Mouse (Mus musculus) liver, embryonic 15.5 days (tissue): ENCODE measurements around the gene Rgs1. TPM values are rescaled to one million over a fixed set of nuclear protein-coding genes. Genes with fewer than 3 reads are reported as not detected.

ENCODE experiments used
- ATAC-seq: fragments of 200-750 bp; cut with Nextera tagmentation; 2 replicates; pipeline ENCODE4 v1.8.0; 2017; ENCODE audit warnings: moderate number of reproducible peaks, mild to moderate bottlenecking, moderate library complexity; ENCODE audit not compliant: insufficient read depth
- H3K27ac ChIP-seq: fragments of 300-500 bp; sonication (generic); replicated peaks from 2 replicates; pipeline ENCODE4 v1.5.1; 2015; ENCODE audit warnings: mild to moderate bottlenecking, inconsistent platforms
- H3K27me3 ChIP-seq: fragments of 300-500 bp; sonication (generic); 2 replicates; pipeline ENCODE4 v1.6.1; 2015; ENCODE audit warnings: mild to moderate bottlenecking, inconsistent platforms
- H3K36me3 ChIP-seq: fragments of 300-500 bp; sonication (generic); replicated peaks from 2 replicates; pipeline ENCODE4 v1.6.1; 2015; ENCODE audit warnings: moderate library complexity, mild to moderate bottlenecking, inconsistent platforms
- H3K4me1 ChIP-seq: fragments of 300-500 bp; sonication (generic); replicated peaks from 2 replicates; pipeline ENCODE4 v1.6.1; 2015; ENCODE audit warnings: inconsistent platforms
- H3K4me2 ChIP-seq: fragments of 300-500 bp; sonication (generic); 2 replicates; pipeline ENCODE4 v1.6.1; 2015; ENCODE audit warnings: moderate library complexity, mild to moderate bottlenecking, inconsistent platforms
- H3K4me3 ChIP-seq: fragments of 300-500 bp; sonication (generic); replicated peaks from 2 replicates; pipeline ENCODE4 v1.5.1; 2015; ENCODE audit warnings: mild to moderate bottlenecking, inconsistent platforms
- H3K9ac ChIP-seq: fragments of 300-500 bp; sonication (generic); 2 replicates; pipeline ENCODE4 v1.6.1; 2015; ENCODE audit warnings: moderate library complexity, mild to moderate bottlenecking, inconsistent platforms
- H3K9me3 ChIP-seq: fragments of 300-500 bp; sonication (generic); replicated peaks from 2 replicates; pipeline ENCODE4 v1.6.1; 2016; ENCODE audit warnings: inconsistent platforms
- WGBS: fragments of 180-500 bp; shearing (Covaris S2); methylation state at CpG from one replicate; pipeline ENCODE4 v1.1.7; 2015; ENCODE audit warnings: mixed read lengths; ENCODE audit not compliant: insufficient replicate concordance; 5-methylcytosine and 5-hydroxymethylcytosine counted together
- polyA plus RNA-seq: library from polyadenylated mRNA; unstranded; fragments of >200 nt; fragmentation: Nextera tagmentation; extraction: Ambion mirVana; gene quantifications from 2 replicates; pipeline ENCODE4 v1.2.1, GENCODE M21; 2015

Rgs1 gene
- polyA plus RNA-seq, 1 experiment from 2014 or later, result 0.32 TPM

DNA sequence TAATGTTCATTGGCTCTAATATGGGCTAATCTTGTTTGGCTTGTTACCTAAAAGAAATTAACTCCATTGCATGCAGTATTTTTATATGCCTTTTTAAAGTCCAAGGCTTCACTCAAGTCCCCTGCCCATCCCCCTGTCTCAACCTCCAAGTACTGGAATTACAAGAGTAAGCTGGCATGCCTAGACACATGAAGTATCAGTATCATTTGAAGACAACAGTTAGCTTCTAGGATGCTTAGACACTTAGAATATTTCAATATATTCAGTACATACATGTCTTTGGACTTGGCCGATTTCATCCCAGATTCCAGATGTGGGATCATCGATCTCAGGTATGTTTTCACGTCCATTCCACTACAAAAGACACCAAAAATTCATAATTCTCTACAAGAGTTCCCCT, 836 bp downstream of the Rgs1 start:
- H3K27ac ChIP-seq, result no peak overlapping the region
- no peak overlapping the region for H3K4me2 ChIP-seq
- H3K4me3 ChIP-seq, result no peak overlapping the region
- H3K4me1 ChIP-seq, result no peaks in the 10 kb centered on the region
- WGBS, result 75% methylated on average over 3 of the region's 3 CpGs
- H3K9ac ChIP-seq, result no peak overlapping the region
- H3K9me3 ChIP-seq, result no peaks in the 10 kb centered on the region
- no peaks in the 10 kb centered on the region for H3K36me3 ChIP-seq
- no peaks in the 10 kb centered on the region for H3K27me3 ChIP-seq
- no peak for ATAC-seq

- Histone ChIP-seq H3K36me3 (no peaks in the 10 kb centered on the region), H3K9me3 (no peaks in the 10 kb centered on the region), H3K4me3 (no peak overlapping the region), H3K4me1 (no peaks in the 10 kb centered on the region), H3K27me3 (no peaks in the 10 kb centered on the region), H3K27ac (no peak overlapping the region), H3K4me2 (no peak overlapping the region), H3K9ac (no peak overlapping the region)
- no peak for ATAC-seq
- WGBS, result 32% methylated on average over 1 of the region's 1 CpGs
Observed at GRCm38 (mm10) chr1:144247382-144247781, 1.7 kb downstream of the Rgs1 start.

DNA sequence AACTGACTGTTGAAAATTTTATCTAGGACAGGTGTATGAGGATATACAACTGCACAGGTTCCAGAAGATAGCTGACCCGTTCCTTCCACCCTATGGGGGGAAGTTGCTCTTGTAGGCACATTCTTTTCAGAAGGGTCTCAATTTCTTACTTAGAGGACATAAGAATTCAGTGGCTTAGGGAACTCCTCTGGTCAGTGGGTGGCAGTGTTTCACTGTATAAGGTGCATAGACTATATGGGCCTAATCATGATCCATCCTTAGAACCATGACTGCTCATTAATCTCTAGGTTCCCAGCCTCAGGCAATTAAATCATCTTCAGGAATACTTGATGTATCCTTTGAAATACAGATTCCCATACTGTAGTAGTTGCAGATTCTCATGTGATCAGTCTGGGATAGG, 5.5 kb downstream of the Rgs1 start:
- Histone ChIP-seq H3K4me2 (no peak overlapping the region), H3K9ac (no peak overlapping the region), H3K27me3 (no peaks in the 10 kb centered on the region), H3K27ac (no peak overlapping the region), H3K9me3 (no peaks in the 10 kb centered on the region), H3K4me1 (no peaks in the 10 kb centered on the region), H3K4me3 (no peak overlapping the region), H3K36me3 (no peaks in the 10 kb centered on the region)
- WGBS, result 15% methylated on average over 1 of the region's 1 CpGs
- no peak for ATAC-seq

DNA sequence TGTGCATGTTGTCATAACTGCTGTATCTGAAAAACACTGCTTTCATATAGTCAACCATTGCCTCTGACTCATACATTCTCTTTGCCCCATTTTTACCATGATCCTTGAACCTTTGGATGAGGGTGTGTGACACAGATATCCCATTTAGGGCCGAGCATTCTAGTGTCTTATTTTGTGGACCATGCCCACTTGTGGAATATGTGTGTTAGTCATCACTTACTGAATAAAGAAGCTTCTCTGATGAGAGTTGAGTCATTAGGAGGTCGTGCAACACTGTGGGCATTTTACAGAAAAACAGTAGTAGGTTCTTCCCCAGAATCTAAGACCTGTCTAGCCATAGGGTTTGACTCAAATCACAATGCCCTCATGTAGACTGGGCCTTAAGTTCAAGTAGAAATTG, 9.8 kb downstream of the Rgs1 start:
- 56% methylated on average over 2 of the region's 2 CpGs for WGBS

DNA sequence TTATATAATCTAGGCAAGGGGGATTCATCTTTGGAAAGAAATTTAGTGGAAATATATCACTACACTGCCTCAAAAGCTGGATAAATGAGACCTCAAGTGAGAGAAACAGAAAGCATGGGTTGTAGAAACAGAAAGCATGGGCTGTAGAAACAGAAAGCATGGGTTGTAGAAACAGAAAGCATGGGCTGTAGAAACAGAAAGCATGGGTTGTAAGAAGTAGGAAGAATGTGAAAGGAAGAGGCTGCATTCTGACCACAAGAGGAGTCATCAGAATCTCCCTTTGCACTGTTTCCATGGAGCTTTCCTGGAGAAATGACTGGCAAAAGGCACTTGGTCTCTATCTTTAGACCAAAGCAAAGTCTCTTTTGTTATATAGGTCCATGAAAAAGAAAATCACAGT, 33.8 kb downstream of the Rgs1 start:
- Histone ChIP-seq H3K36me3 (no peaks in the 10 kb centered on the region), H3K27me3 (no peaks in the 10 kb centered on the region), H3K4me2 (no peak overlapping the region), H3K9ac (no peak overlapping the region), H3K9me3 (no peaks in the 10 kb centered on the region), H3K4me1 (no peaks in the 10 kb centered on the region), H3K4me3 (no peak overlapping the region), H3K27ac (no peak overlapping the region)
- no peak for ATAC-seq

More for the DNA sequence above, 9.8 kb downstream of the Rgs1 start:
- Histone ChIP-seq H3K9ac (no peak overlapping the region), H3K36me3 (no peaks in the 10 kb centered on the region), H3K4me2 (no peak overlapping the region), H3K27ac (no peak overlapping the region), H3K4me1 (no peaks in the 10 kb centered on the region), H3K27me3 (no peaks in the 10 kb centered on the region), H3K4me3 (no peak overlapping the region), H3K9me3 (no peaks in the 10 kb centered on the region)
- no peak for ATAC-seq

- H3K27ac ChIP-seq, result no peak overlapping the region
- H3K36me3 ChIP-seq, result no peaks in the 10 kb centered on the region
- no peak overlapping the region for H3K4me2 ChIP-seq
- ATAC-seq, result no peak
- no peak overlapping the region for H3K4me3 ChIP-seq
- no peaks in the 10 kb centered on the region for H3K9me3 ChIP-seq
- 52% methylated on average over 3 of the region's 3 CpGs for WGBS
- H3K9ac ChIP-seq, result no peak overlapping the region
- no peaks in the 10 kb centered on the region for H3K4me1 ChIP-seq
- no peaks in the 10 kb centered on the region for H3K27me3 ChIP-seq
Observed at GRCm38 (mm10) chr1:144210912-144211311, 38.1 kb downstream of the Rgs1 start.

DNA sequence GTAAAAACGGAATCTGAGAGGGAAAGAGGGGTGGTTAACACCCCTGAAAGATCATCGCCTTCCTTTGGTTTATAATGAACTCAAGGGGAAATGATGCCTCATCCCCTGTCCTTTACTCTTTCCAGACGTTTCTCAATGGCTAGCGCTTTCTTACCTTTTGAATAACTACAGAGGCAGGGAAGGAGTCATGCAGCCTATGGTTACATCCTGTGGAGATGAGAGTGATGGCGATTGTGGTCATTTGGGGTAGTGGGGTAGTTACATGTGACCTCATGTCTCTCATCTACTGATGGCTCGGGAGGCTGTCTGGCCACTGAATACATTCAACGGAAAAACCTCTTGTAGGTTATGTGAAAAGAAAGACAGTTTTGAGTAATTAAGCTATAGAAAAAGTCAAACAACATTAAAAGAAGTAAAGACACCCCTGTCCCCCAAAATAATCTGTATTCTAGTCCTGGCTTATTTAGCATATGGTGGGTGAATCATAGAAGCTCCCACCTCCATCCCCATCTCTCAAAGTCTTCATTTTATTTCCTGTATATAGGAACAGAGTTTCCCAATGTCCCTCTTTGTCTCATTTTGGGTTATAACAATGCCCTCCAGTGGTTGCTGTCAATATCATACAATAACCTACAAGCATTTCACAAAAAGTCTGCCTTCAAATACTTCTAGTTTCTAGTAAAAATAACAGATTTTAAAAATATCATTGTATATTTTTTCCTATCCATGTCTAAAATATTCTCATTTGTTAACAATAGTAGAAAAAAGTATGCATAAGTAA, 42.6 kb downstream of the Rgs1 start:
- Histone ChIP-seq H3K4me2 (no peak overlapping the region), H3K4me1 (no peaks in the 10 kb centered on the region), H3K27me3 (no peaks in the 10 kb centered on the region), H3K9ac (no peak overlapping the region), H3K4me3 (no peak overlapping the region), H3K27ac (no peak overlapping the region), H3K36me3 (no peaks in the 10 kb centered on the region), H3K9me3 (no peaks in the 10 kb centered on the region)
- WGBS, result 46% methylated on average over 7 of the region's 7 CpGs
- ATAC-seq, result no peak

GRCm38 (mm10) chr1:144204766-144205165, 44.3 kb downstream of the Rgs1 start:
- no peak overlapping the region for H3K9ac ChIP-seq
- no peaks in the 10 kb centered on the region for H3K9me3 ChIP-seq
- no peaks in the 10 kb centered on the region for H3K27me3 ChIP-seq
- no peaks in the 10 kb centered on the region for H3K36me3 ChIP-seq
- no peak overlapping the region for H3K4me2 ChIP-seq
- no peaks in the 10 kb centered on the region for H3K4me1 ChIP-seq
- H3K4me3 ChIP-seq, result no peak overlapping the region
- ATAC-seq, result no peak
- no peak overlapping the region for H3K27ac ChIP-seq
- 57% methylated on average over 2 of the region's 2 CpGs for WGBS

DNA sequence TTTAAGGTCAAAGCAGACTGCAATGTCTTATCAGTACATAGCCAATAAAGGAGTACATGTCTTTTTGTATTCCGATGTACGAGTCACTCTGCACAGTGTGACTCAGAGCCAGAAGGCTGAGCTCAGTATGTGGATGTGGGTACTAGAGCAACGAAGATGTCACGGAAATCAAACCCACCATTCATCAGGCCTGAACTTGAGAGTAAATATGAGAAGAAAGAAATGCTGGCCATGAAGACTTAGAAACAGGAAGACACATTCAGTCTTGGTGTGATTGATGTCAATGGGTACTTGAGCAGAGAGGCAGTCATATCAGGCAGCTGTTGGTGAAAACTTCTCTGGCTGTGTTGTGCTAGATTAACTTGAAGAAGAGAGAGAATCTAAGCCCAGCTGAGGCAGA, 46.1 kb downstream of the Rgs1 start:
- H3K9me3 ChIP-seq, result no peaks in the 10 kb centered on the region
- no peaks in the 10 kb centered on the region for H3K4me1 ChIP-seq
- H3K4me2 ChIP-seq, result no peak overlapping the region
- 32% methylated on average over 4 of the region's 4 CpGs for WGBS
- no peaks in the 10 kb centered on the region for H3K36me3 ChIP-seq
- no peak for ATAC-seq
- no peaks in the 10 kb centered on the region for H3K27me3 ChIP-seq
- H3K9ac ChIP-seq, result no peak overlapping the region
- H3K27ac ChIP-seq, result no peak overlapping the region
- no peak overlapping the region for H3K4me3 ChIP-seq

GRCm38 (mm10) chr1:144200496-144200895, 48.5 kb downstream of the Rgs1 start:
- Histone ChIP-seq H3K4me1 (no peaks in the 10 kb centered on the region), H3K4me3 (no peak overlapping the region), H3K9me3 (no peaks in the 10 kb centered on the region), H3K36me3 (no peaks in the 10 kb centered on the region), H3K27me3 (no peaks in the 10 kb centered on the region), H3K27ac (no peak overlapping the region), H3K4me2 (no peak overlapping the region), H3K9ac (no peak overlapping the region)
- no peak for ATAC-seq
- 10% methylated on average over 2 of the region's 2 CpGs for WGBS

DNA sequence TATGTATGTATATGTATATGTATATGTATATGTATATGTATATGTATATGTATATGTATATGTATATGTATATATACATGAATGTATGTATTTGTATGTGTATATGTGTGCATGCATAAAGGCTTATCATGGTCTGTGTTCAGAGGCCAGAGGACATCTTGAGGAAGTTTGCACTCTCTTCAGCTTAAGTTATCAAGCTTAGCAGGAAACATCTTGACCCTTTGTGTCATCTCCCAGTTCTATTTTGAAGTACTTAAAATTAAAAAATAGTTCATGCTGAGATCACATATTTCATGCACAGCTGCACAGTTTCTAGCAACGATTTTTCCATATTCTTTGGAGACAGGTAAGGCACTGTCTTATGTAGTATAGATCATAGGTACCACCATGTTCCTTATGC, 49.5 kb downstream of the Rgs1 start:
- 5% methylated on average over 1 of the region's 1 CpGs for WGBS
- H3K4me1 ChIP-seq, result no peaks in the 10 kb centered on the region
- H3K9me3 ChIP-seq, result no peaks in the 10 kb centered on the region
- H3K27ac ChIP-seq, result no peak overlapping the region
- no peak overlapping the region for H3K4me3 ChIP-seq
- no peaks in the 10 kb centered on the region for H3K36me3 ChIP-seq
- H3K27me3 ChIP-seq, result no peaks in the 10 kb centered on the region
- H3K9ac ChIP-seq, result no peak overlapping the region
- ATAC-seq, result no peak
- no peak overlapping the region for H3K4me2 ChIP-seq

- WGBS, result 26% methylated on average over 3 of the region's 3 CpGs
- no peaks in the 10 kb centered on the region for H3K27me3 ChIP-seq
- H3K36me3 ChIP-seq, result no peaks in the 10 kb centered on the region
- no peak overlapping the region for H3K4me3 ChIP-seq
- H3K9ac ChIP-seq, result no peak overlapping the region
- no peak overlapping the region for H3K4me2 ChIP-seq
- H3K27ac ChIP-seq, result no peak overlapping the region
- ATAC-seq, result no peak
- no peaks in the 10 kb centered on the region for H3K4me1 ChIP-seq
- H3K9me3 ChIP-seq, result no peaks in the 10 kb centered on the region
Observed at GRCm38 (mm10) chr1:144197684-144198083, 51.4 kb downstream of the Rgs1 start.
